Mouse (Mus musculus): ENCODE results near the gene Slc6a5. TPM values are rescaled to one million over a fixed set of nuclear protein-coding genes. Genes with fewer than 3 reads are reported as not detected.
A peak's percentile ranks its signal among the peaks of the same experiment; 100 is the strongest.
"Not testable (repeated sequence)": the region's sequence is repeated elsewhere in the genome, so short reads cannot be mapped to it uniquely, and the experiment has no call there.

Gene Slc6a5
- total RNA-seq, 2 experiments from 2014 or later: 0.07 TPM

DNA sequence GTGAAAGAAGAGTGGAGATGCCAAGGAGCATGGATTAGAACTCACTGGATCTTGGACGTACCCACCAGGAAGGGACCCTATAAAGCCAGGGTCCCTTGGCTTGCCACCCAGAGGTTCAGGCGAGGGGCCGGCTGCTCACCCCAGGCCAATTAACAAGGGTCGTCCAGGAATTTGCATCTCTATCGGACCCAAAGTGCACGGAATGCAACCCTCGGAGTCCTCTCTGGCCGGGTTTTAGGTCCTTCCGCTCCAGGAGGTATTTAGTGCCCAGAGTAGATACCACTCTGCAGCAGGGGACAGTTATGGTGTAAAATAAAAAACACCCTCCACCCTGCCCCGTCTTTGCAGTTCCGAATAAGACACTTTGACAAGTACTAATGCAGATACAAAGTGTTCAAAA is 5.5 kb downstream of the Slc6a5 start:
- TF ChIP-seq CTCF (IDR thresholded peaks at IDR 0.05): no peak
- no peak overlapping the region for H3K27ac ChIP-seq
- H3K4me3 ChIP-seq: no peak overlapping the region
- intact Hi-C loops (cut with DNase I): no loop called here
- DNase-seq (ENCODE audit: extremely low spot score in 1 of 2, low spot score in 2 of 2): no peak

DNA sequence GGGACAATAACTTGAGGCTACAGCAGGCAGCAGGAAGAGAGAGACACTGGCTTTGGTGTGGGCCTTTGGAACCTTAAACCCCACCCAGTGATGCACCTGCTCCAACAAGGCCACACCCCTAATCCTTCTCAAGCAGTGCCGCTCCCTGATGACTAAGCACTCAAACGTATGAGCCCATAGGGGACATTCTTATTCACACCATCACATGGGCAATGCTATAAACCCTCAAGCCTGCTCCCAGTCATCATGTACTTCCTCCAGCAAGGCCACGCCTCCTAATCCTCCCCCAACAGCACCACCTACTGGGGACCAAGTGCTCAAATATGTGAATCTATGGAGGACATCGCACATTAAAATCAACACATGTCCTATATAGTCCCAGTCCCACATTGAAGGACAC is 9.5 kb downstream of the Slc6a5 start:
- Histone ChIP-seq H3K27ac (no peak overlapping the region), H3K4me3 (no peak overlapping the region)
- intact Hi-C loops (cut with DNase I): no loop called here
- no peak for TF ChIP-seq CTCF (IDR thresholded peaks at IDR 0.05)
- no peak for DNase-seq (ENCODE audit: extremely low spot score in 1 of 2, low spot score in 2 of 2)

DNA sequence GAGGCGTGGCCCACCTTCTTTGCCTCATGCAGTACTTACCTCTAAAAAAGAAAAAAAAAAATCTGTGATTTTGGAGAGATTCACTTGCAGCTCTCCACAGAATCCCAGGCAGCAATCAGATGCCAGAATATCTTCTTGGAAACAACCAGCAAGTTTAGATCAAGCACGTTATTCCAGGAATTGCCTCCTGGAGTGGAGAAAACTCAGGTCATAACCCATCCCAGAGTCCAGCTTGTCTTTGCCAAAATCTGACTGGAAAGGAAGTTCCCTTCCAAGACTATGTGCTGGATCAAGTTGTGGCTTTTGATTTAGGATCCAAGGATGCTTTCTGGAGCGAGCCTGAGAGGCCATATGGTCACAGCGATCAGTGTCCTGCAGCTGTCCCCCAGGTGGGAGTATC is 10.8 kb downstream of the Slc6a5 start:
- no peak for DNase-seq (ENCODE audit: extremely low spot score in 1 of 2, low spot score in 2 of 2)
- no peak for TF ChIP-seq CTCF (IDR thresholded peaks at IDR 0.05)
- intact Hi-C loops (cut with DNase I): loop anchor here (5.0 kb wide), 1 partner anchor 303 kb away; no protein-coding TSS in a partner anchor
- Histone ChIP-seq H3K27ac (no peak overlapping the region), H3K4me3 (no peak overlapping the region)

DNA sequence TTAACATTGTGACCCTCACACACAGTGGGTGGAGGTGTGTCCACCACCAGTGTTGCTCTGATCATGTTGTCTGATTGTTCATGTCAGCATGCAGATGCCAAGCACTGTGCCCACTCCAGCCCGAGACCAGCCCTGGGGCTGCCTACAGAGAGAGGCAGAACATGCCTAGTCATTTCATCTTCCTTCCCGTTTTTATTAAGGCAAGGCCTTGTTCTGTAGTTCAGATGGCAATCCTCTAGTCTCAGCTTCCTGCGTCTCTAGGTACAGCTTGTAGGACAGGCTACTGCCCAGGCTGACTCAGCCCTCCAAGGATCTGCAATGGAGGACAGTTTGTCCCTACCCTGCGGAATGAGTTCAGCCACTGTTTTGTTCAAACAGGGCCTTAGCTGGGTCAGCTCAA is 13.0 kb downstream of the Slc6a5 start:
- no peak for DNase-seq (ENCODE audit: extremely low spot score in 1 of 2, low spot score in 2 of 2)
- no peak overlapping the region for H3K27ac ChIP-seq

DNA sequence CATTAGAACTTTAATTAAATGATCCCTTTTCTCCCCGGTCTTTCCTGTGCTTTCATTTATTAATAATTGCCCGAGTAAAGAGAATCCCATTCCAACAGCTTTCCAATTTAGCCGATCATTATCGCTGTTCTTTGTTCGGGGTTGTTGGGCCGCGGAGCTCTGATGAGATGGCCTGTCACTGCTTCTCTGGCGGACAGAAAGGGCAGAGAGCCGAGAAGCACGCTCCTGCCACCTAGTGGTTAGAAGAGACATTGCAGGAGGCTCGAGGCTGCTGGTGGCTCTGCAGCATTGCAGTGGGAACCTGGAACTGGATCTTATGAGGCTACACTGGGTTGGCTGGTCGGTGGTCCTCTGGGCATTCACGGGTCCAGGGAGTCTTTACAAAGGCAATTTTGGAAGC is 13.4 kb downstream of the Slc6a5 start:
- intact Hi-C loops (cut with DNase I): loop anchor here (1.0 to 5.0 kb wide), 2 partner anchors 145 to 306 kb away; partner anchors contain the start of gene Prmt3
- Histone ChIP-seq H3K27ac (no peak overlapping the region), H3K4me3 (peak overlapping the region; percentile 18)
- peak; percentile 100 for TF ChIP-seq CTCF (IDR thresholded peaks at IDR 0.05)
- DNase-seq (ENCODE audit: extremely low spot score in 1 of 2, low spot score in 2 of 2): peak; percentile 80 to 86

More for the DNA sequence above, 13.0 kb downstream of the Slc6a5 start:
- intact Hi-C loops (cut with DNase I): loop anchor here (1.0 to 5.0 kb wide), 2 partner anchors 145 to 306 kb away; partner anchors contain the start of gene Prmt3
- peak overlapping the region; percentile 18 for H3K4me3 ChIP-seq
- TF ChIP-seq CTCF (IDR thresholded peaks at IDR 0.05): no peak

DNA sequence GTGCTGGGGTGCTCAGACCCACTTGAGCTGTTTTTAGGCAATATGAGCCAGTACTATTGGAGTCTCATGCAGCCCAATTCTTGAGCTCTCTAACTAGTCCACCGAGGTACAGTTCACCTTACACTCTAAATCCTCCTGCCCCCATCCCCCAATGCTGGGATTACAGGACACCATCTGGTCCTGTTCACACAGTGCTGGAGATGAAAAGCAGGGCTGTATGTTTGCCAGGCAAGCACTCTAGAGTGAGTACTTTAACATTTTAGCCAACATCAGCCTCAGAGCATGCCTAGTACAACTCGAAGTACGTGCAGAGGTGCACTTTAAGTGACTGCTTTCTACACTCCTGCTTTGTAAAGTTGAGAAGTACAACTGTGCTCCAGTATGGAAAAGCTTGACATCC is 18.6 kb downstream of the Slc6a5 start:
- DNase-seq (ENCODE audit: extremely low spot score in 1 of 2, low spot score in 2 of 2): no peak
- intact Hi-C loops (cut with DNase I): no loop called here
- TF ChIP-seq CTCF (IDR thresholded peaks at IDR 0.05): no peak
- Histone ChIP-seq H3K27ac (no peak overlapping the region), H3K4me3 (no peak overlapping the region)

DNA sequence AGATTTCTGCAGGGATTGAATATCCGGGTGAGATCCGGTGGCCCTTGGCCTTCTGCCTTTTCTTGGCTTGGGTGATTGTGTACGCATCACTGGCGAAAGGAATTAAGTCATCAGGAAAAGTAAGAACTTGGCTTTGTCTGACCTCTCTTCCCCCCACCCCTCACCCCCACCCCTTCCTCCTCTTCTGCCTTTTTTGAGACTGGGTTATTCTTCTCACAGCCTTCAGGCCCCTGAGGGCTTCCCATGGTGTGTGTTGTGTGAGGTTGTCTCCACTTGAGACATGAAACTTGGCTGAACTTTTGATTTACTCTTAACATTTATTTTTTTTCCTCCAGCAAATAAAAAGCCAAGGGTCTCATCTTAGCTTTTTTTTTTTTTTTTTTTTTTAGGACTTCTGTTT is 20.1 kb downstream of the Slc6a5 start:
- TF ChIP-seq CTCF (IDR thresholded peaks at IDR 0.05): no peak
- H3K4me3 ChIP-seq: no peak overlapping the region
- no peak for DNase-seq (ENCODE audit: extremely low spot score in 1 of 2, low spot score in 2 of 2)
- intact Hi-C loops (cut with DNase I): no loop called here
- H3K27ac ChIP-seq: no peak overlapping the region

DNA sequence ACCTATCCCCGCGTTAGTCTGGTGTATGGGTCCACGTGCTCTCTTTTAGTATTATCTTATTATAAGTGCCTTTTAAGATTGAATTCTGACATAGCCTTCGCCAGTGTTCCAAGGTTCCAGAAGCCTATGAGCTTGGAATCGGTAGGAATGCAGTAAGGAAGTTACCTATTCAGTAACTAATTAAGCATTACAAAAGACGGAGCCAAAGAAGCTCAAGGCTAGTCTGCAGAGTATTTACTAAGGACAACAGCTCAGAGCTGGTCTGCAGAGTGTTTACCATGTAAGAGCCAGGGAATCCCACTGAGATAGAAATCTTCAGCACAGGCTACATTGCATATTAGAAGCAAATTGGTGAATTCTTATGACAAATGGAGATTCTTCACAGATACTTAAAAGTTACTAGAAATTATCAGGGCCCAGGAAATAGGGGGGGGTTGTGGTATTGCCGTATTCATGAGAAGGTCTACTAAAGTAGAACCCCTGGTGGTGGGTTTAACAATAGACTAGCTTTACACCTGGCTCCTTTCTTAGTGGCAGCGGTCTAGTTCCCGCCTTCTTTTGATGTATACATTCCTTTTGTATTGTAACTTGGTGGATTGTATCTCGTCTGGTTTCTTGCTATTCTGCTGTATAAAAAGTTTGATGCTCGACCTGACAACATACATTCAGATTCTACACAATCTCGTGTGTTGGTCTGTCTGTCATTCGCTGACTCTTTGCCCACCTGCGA is 23.6 kb downstream of the Slc6a5 start:
- DNase-seq (ENCODE audit: extremely low spot score in 1 of 2, low spot score in 2 of 2); H3K4me3 ChIP-seq; H3K27ac ChIP-seq; intact Hi-C loops (cut with DNase I): not testable (repeated sequence)

DNA sequence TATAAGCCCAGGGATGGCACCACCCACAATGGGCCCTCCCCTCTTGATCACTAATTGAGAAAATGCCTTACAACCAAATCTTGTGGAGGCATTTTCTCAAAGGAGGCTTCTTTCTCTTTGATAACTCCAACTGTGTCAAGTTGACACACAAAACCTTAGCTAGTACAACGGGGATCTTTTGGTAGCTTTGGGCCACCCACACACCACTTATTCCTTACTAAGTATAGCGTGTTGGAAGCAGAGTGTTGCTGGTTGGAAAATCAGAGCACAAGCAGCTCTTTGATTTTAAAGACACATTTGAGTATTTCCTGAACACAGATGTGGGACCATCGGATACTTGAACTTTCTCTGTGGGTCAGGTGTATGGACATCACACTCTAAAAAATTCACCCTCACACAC is 26.9 kb downstream of the Slc6a5 start:
- no peak for TF ChIP-seq CTCF (IDR thresholded peaks at IDR 0.05)
- Histone ChIP-seq H3K4me3 (no peak overlapping the region), H3K27ac (no peak overlapping the region)
- intact Hi-C loops (cut with DNase I): no loop called here
- no peak for DNase-seq (ENCODE audit: extremely low spot score in 1 of 2, low spot score in 2 of 2)

DNA sequence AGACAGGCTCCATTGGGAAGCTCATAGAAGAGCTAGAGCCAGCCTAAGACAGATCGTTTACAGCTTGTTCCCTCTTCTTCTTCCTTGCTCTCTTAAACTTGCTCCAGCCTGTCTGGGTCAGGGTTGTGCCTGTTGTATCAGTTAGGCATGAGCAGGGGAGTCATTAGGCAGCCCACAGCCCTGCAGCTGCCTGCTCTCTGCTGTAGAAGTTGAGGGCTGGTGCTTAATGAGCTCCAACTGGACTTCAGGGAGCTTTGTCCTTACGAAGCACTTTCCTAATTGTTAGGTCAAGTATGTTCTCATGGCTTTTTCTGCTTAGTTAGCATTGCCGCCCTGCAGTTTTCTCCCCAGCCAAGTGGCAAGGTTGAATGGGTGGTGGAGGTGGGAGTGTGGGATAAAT is 32.1 kb downstream of the Slc6a5 start:
- Histone ChIP-seq H3K4me3 (no peak overlapping the region), H3K27ac (no peak overlapping the region)
- DNase-seq (ENCODE audit: extremely low spot score in 1 of 2, low spot score in 2 of 2): no peak
- TF ChIP-seq CTCF (IDR thresholded peaks at IDR 0.05): no peak
- intact Hi-C loops (cut with DNase I): no loop called here

DNA sequence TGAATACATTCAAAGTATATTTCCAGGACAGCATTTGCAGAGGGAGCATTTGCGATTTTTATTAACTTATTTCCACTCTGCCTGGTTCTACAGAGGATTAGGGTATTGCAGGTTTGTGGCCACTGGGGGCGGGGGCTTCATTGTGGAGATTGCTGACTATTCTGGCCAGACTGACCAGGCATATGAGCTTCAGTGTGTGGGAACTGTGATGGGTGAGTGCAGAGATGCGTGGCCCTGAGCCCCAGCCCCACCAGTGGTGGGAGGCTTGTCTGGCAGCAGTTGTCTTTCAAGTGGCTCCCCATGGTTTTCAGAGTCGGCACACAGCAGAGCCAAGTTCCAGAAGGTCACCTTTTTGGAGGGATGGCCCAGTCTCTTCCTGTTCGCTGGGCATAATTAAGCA is 32.5 kb downstream of the Slc6a5 start:
- intact Hi-C loops (cut with DNase I): no loop called here
- Histone ChIP-seq H3K4me3 (no peak overlapping the region), H3K27ac (no peak overlapping the region)
- no peak for DNase-seq (ENCODE audit: extremely low spot score in 1 of 2, low spot score in 2 of 2)
- no peak for TF ChIP-seq CTCF (IDR thresholded peaks at IDR 0.05)

DNA sequence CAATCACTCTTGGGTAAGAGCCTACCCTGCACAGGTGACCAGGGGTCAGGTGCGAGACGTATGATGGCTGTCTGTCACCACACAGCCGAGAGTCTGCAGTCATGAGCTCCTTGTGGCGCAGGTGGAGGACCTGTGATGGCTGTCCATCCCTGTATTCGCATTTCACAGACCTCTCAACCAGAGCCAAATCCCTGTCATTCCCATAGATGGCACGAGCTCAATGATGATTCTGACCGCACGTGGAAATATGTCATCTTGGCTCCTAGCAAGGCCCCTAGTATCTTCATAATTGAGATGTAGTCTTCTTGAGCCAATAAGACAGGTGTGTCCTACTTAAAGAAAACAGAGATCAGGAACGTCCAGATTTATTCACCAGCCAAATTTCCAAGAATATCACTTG is 36.7 kb downstream of the Slc6a5 start:
- Histone ChIP-seq H3K4me3 (no peak overlapping the region), H3K27ac (no peak overlapping the region)
- intact Hi-C loops (cut with DNase I): no loop called here
- DNase-seq (ENCODE audit: extremely low spot score in 1 of 2, low spot score in 2 of 2): no peak
- no peak for TF ChIP-seq CTCF (IDR thresholded peaks at IDR 0.05)

Measured in left cerebral cortex, adult 2 months (tissue).